Mouse (Mus musculus) urinary bladder, postnatal 10 days (tissue): ENCODE results near the gene Dll4.

Experiments used
- DNase-seq: peaks from one replicate; pipeline ENCODE4 v3.0.0; 2022; ENCODE audit warnings: low spot score

Gene Dll4

DNA sequence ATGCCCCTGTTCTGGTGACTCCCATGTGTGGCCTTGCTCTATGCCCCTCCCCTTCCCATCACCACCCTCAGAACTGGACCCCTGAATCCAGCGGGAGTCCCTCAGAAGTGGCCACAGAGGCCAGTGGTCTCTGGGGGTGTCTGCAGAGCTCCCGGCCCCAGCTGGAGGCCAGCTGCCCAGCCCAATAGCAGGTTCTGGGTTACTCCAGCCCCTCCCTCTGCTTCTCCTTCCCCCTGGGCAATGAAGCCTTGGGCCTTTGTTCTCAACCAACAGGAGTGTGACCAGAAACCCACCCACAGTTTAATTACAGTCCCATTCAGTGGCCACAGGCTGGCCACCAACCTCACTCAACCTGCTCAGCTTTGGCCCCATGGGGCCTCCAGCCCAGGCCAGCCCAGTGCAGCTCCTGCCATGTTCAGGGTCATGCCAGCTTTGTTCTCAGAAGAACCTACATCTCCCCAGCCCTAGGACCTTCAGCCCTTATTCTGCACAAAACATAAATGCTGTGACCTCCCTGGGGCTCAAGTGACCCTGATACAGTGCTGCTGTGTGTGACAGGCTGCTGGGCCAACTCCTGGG is 13.1 kb upstream of the Dll4 start:
- no peak for DNase-seq

DNA sequence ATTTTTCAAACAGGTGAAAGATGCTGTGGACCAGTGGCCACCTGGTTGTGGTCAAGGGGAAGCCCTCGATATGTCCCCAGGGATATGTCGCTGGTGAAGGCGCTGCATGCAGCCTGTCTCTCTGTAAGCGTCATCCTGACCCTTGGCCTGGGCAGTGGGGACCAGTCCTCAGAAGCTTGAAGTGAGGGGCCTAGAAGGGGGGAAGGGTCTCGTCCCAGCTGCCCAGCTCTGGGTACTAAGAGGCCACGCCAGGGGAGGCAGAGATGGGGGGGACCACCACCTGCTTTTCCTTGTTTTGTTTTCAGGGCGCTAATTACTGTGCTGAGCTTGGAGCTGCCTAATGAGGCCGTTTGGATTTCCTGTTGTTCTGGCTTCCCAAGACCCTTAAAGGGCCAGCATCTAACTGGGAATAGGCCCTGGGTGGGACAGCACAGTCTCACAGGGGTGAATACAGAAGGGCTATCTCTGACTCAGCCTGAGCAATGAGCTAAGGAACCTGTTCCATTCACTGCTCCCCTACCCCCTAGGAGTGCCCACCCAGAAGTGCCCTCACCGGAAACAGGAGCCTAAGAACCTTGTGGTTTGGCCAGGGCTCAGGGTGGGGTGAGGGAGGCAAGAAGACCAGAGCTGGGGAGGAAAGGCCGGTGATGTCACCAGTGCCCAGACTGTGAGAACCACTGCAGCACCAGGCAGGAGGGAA is 11.7 kb upstream of the Dll4 start:
- no peak for DNase-seq

- no peak for DNase-seq
Observed at GRCm38 (mm10) chr2:119314742-119315310, 10.8 kb upstream of the Dll4 start.

GRCm38 (mm10) chr2:119318043-119318710 is 7.4 kb upstream of the Dll4 start:
- no peak for DNase-seq

DNA sequence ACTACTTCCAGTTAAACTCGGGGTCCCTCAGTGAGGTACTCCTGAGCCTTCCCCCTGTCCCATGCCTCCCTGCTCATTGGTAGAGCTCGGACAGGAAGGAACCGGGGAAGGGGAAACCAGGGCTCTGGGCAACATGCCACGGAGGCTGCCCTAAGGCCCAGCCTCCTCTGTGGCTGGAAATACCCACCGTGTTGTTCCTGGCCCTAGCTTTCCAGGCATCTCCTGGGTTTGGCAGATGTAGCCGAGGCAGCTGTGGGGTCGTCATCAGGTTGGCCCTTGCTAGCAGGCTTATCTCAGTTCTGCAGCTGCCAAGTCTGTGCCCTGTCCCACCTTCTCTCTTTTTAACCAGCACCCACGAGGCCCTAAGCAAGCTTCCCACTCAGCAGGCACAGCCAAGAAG is 5.0 kb upstream of the Dll4 start:
- no peak for DNase-seq

- no peak for DNase-seq
Observed at GRCm38 (mm10) chr2:119321771-119322586, 3.6 kb upstream of the Dll4 start.

GRCm38 (mm10) chr2:119322587-119323300 is 2.8 kb upstream of the Dll4 start:
- no peak for DNase-seq

- DNase-seq = no peak
Observed at GRCm38 (mm10) chr2:119323866-119324575, 1.6 kb upstream of the Dll4 start.

DNA sequence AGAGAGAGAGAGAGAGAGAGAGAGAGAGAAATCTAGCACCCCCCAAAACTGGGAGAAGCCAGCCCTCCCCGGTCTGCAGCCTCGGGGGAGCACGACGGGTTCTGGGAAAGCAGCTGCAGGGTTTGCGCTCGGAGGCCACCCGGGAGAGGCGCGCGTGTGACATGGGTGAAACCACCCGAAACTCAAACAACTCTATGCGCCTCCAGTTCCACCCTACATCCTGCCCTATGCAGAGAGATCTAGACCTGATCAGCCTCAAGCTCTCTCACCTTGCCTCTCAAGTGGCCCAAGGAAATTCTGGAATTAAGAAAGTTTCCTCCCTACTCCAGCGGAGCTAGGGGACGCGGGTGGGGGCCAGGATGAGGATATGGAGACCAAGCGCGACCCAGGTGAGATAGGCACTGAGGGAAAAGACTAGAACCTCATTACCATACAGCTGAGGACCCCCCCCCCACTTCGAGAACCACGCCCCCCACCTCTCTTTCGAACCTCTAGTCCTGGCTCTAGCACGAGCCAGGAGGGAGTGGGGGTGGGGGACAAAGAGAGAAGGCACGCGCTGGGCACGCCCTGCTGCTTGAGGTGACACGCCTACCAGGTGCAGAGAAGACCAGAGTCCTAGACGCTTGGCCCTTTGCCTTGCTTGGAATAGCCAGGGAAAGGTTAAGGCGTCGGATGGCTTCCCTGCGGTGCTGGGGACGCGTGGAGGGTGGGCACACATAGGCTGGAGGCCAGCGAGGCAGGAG is 837 bp upstream of the Dll4 start:
- DNase-seq = no peak

DNA sequence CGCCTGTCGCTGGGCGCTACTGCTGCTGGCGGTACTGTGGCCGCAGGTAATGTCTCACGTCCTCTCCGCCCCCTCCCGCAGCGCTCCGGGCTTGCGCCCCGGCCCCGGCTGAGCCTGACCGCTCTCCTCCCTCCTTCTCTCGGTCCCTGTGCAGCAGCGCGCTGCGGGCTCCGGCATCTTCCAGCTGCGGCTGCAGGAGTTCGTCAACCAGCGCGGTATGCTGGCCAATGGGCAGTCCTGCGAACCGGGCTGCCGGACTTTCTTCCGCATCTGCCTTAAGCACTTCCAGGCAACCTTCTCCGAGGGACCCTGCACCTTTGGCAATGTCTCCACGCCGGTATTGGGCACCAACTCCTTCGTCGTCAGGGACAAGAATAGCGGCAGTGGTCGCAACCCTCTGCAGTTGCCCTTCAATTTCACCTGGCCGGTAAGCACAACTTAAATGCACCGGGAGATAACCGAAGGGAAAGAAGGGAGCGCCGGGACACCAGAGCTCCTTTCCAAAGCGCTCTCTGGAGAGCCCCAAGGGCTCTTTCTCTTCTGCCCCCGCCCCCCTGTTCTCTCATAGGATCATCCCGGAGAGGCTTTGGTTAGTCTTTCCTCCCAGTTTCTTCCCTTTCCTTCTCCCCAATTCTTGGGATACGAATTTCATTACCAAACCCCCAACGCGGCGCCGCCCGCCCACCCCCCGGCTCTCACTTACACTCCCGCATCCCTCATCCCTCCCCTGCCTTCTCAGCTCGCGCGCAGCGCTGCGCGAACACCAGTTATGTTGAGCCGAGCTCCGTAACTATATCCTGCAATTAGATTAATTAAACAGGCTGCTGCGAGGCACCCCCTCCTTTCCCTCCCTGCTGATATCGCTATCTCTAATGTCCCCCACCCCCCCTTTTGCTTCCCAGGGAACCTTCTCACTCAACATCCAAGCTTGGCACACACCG is 847 bp downstream of the Dll4 start:
- DNase-seq = no peak

DNA sequence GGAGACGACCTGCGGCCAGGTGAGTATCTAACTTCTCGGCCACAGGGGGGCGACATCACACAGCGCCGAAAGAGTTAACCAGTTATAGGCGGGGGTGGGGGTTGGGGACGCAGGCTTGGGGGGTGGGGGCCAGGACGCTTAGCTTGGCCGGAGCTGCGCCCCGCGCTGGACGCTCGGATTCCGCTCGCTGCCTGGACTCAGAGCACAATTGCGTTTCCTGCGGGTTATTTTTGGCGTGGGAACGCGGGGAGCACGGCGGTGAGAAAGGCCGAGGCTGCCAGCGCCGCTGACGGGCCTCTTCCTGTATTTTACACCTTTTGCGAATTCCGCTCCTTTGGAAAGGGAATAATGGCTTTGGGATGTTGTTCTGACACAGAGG is 1.5 kb downstream of the Dll4 start:
- DNase-seq = no peak

DNA sequence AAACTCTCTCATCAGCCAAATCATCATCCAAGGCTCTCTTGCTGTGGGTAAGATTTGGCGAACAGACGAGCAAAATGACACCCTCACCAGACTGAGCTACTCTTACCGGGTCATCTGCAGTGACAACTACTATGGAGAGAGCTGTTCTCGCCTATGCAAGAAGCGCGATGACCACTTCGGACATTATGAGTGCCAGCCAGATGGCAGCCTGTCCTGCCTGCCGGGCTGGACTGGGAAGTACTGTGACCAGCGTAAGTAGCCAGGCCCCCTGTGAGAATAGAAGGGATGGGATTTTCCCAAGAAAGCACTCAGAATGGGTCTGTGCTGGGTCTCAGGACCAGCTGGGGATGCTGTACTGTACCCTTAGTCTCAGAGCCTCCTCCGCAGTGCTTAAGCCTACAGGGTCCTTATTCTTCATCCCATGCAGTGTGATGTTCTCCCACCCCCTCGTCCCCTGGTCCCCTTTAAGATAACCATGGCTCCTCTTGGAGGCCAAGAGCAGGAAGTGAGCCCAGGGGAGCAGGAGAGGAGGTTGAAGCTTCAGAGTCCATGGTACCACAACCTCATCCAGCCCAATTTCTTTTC is 2.5 kb downstream of the Dll4 start:
- no peak for DNase-seq

DNA sequence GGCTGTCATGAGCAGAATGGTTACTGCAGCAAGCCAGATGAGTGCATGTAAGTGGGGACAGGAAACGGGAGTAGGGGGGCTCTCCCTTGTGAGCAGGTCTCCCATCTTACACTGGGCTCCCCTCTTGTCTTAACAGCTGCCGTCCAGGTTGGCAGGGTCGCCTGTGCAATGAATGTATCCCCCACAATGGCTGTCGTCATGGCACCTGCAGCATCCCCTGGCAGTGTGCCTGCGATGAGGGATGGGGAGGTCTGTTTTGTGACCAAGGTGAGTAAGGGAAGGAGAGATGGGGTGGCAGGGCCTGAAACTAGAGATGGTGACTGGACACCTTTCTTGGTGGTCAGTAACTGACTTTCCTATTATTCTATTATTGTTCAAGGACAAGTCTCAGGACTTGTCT is 3.0 kb downstream of the Dll4 start:
- no peak for DNase-seq

- no peak for DNase-seq
Observed at GRCm38 (mm10) chr2:119329123-119329817, 3.7 kb downstream of the Dll4 start.

DNA sequence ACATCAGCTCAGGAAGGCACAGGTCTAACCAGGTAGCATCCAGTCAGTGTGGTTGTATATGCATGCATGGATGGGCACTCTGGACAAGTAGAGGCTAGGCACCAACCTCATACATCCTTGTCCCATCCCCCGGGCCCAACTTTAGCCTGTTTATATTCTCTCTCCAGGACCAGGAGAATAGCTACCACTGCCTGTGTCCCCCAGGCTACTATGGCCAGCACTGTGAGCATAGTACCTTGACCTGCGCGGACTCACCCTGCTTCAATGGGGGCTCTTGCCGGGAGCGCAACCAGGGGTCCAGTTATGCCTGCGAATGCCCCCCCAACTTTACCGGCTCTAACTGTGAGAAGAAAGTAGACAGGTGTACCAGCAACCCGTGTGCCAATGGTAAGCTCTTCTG is 5.2 kb downstream of the Dll4 start:
- no peak for DNase-seq

- no peak for DNase-seq
Observed at GRCm38 (mm10) chr2:119332177-119332661, 6.6 kb downstream of the Dll4 start.

DNA sequence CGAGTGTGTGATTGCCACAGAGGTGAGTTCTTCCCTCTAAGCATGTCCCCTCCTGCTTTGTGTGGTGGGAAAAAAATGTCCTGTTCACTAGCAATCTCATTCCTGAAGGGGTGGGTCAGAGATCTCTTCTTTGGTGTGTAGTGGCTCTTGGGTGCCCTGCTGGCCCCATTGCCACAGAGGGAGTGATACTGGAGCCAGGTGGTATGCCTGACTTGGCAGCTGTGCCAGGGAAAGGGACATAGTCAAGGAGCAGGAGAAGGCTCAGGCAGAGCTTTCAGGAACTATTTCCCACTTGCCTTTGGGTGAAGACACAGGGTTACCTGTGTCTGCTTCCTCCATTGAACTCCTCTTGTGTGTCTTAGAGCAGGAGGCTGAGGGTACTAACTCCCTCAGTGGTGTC is 8.6 kb downstream of the Dll4 start:
- DNase-seq = no peak

GRCm38 (mm10) chr2:119334964-119335525 is 9.5 kb downstream of the Dll4 start:
- no peak for DNase-seq
